Mouse (Mus musculus) inflammation-experienced regulatory T-cells, adult 16 weeks (primary cell): Measurements from ENCODE around the gene Myo15b. TPM values are rescaled to one million over a fixed set of nuclear protein-coding genes. Genes with fewer than 3 reads are reported as not detected.

Source experiments
- polyA plus RNA-seq: library from polyadenylated mRNA; unstranded; fragments of 100-300 nt; shearing (Covaris generic); gene quantifications from one replicate; pipeline ENCODE4 v1.2.1, GENCODE M21; 2017

Gene Myo15b
- not detected for polyA plus RNA-seq

DNA sequence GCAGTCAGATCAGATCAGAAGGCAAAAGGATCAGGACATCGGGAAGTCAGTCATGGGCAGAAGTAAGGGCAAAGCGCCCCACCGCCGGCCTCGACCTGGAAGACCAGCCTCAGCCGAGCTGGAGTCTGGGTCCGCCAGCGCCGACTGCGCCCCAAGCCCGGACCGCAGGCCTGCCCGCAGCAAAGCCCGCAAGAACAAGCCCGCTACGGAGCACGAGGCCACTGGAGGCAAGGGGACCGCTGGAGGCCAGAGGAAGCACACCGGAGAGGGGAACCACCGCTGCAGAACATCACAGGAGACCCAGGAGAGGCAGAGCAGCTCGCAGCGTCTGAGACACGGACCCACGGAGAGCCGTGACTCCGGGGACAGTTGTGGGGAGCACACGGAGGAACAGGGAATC lies at the start of gene Myo15b:
TSS of gene Myo15b (plus strand) at position 53 of the 400 bp plus-strand sequence.

DNA sequence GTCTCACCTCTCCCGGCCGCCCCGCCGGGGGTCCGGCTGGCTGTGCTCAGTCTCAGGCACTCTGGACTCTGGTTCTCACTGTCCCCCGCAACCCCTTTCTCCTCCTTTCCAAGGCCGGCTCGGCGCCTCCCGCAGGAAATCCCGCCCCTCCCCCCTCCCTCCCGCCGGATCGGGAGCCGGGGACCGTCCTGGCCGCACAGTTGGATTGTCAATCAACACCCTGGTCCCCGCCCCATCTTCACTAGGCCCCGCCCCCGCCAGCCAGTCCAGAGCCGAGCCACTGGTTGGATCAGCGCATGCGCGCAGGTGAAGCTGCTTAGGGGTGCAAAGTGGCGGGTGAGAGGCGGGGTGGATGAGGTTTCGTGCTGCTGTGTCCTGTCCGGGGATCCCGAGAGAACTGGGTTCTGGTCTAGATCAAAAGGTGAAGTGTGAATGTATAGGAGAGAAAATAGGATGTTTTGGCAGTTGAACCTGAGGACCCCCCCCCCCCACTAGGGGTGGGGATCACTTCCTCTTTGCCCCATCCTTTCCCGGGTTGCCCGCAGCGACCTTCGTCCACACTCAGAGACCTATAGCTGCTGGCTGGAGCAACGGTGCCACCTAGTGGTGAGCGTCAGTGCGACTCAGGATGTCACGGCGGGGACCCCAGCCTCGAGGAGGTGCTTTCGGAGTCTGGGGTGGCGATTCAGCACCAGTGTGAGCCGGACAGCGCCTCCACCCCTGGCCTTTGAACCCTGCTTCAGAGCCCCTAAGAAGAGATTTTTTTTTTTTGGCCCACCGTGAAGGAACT lies 44.5 kb upstream of the Myo15b start, which contains the start of gene Caskin2:
TSS of gene Caskin2 (minus strand) at position 133 of the 790 bp plus-strand sequence.

GRCm38 (mm10) chr11:115814605-115815450 lies 43.4 kb upstream of the Myo15b start, which contains the start of gene Tsen54:
TSS of gene Tsen54 (plus strand) at chr11:115814724.

DNA sequence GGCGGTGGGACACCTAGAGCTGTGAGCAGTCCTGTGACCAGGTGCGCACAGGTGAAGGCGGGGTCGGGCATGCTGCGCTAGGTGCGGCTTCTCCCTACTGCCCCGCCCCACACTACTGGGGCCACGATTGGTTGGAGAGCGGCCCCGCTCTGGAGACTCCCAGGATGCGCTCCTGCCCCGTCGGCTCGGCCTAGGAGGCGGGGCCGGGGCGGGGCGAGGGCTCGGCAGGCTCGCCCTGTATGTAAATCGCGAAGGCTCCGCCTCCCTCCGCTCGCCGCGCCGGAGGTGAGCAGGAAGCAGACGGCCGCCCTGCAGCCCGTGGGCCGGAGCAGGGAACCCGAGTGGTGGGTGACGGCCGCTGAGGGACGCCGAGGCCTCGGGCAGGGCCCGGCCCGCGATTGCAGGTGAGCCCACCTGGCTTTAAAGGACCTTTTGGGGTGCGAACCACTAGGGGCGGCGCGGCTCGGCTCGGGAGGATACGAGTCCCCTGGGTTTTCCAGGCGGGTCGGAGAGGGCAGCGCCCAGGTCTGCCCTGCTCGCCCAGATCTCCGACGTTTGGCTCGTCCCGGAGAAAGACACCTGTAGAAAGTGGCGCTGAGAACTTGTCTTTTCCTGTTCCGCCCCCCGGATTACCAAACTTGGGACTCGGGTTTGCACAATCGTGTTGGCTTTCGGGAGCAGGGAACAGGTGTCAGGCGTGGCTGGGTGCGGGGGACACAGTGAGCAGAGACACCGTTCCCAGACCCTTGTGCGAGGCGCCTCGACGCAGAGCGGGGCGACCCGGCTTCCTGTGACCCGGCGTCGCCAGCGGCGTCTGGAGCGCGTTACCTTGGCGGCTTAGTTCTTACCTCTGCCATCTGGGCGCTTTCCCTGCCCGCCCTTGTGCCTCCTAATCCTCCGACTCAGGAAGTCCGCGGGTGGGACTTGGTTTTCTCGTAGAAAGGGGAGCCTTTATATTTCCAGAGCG lies 34.1 kb upstream of the Myo15b start, which contains the start of gene Llgl2:
TSS of gene Llgl2 (plus strand) at position 276 of the 967 bp plus-strand sequence.

GRCm38 (mm10) chr11:115899486-115900266 lies 41.5 kb downstream of the Myo15b start, which contains the start of gene Smim5:
TSS of gene Smim5 (plus strand) at chr11:115899966.

GRCm38 (mm10) chr11:115911632-115912376 lies 53.6 kb downstream of the Myo15b start, which contains the start of gene Smim6:
TSS of gene Smim6 (plus strand) at chr11:115912017.

GRCm38 (mm10) chr11:115933108-115933746 lies 75.0 kb downstream of the Myo15b start, which contains the start of the genes Sap30bp and Recql5:
TSS of gene Sap30bp (plus strand) at chr11:115933282.
TSS of gene Recql5 (minus strand) at chr11:115933477.

Other genes with a start within 250 kb of the Myo15b start
- 228 TPM for gene Mif4gd, start 245.4 kb upstream of the Myo15b start, polyA plus RNA-seq
- gene Slc25a19, start 230.1 kb upstream of the Myo15b start, polyA plus RNA-seq, result 86.8 TPM
- gene Grb2, start 149.8 kb upstream of the Myo15b start, polyA plus RNA-seq, result 12.8 TPM
- gene Tmem94, start 93.0 kb upstream of the Myo15b start, polyA plus RNA-seq, result 42.6 TPM
- 4.2 TPM for gene Caskin2, start 44.8 kb upstream of the Myo15b start, polyA plus RNA-seq
- gene Tsen54, start 43.7 kb upstream of the Myo15b start, polyA plus RNA-seq, result 25.6 TPM
- gene Llgl2, start 34.4 kb upstream of the Myo15b start, polyA plus RNA-seq, result 39.3 TPM
- gene Smim5, start 41.6 kb downstream of the Myo15b start, polyA plus RNA-seq, result 0.37 TPM
- 1.3 TPM for gene Smim6, start 53.6 kb downstream of the Myo15b start, polyA plus RNA-seq
- 43.4 TPM for gene Sap30bp, start 74.9 kb downstream of the Myo15b start, polyA plus RNA-seq
- 27.8 TPM for gene Recql5, start 75.1 kb downstream of the Myo15b start, polyA plus RNA-seq
- gene Itgb4, start 116.3 kb downstream of the Myo15b start, polyA plus RNA-seq, result not detected
- 40.4 TPM for gene Galk1, start 154.3 kb downstream of the Myo15b start, polyA plus RNA-seq
- gene H3f3b, start 169.6 kb downstream of the Myo15b start, polyA plus RNA-seq, result 1,346 TPM
- gene Unk, start 171.9 kb downstream of the Myo15b start, polyA plus RNA-seq, result 56.5 TPM
- 202 TPM for gene Unc13d, start 219.6 kb downstream of the Myo15b start, polyA plus RNA-seq
- 214 TPM for gene Wbp2, start 228.6 kb downstream of the Myo15b start, polyA plus RNA-seq